Mouse (Mus musculus) hindbrain, embryonic 11.5 days (tissue): ENCODE results near the gene Rcc1. TPM values are rescaled to one million over a fixed set of nuclear protein-coding genes. Genes with fewer than 3 reads are reported as not detected.
A peak's percentile ranks its signal among the peaks of the same experiment; 100 is the strongest.
"Not testable (repeated sequence)": the region's sequence is repeated elsewhere in the genome, so short reads cannot be mapped to it uniquely, and the experiment has no call there.

ENCODE experiments used
- ATAC-seq: fragments of 200-750 bp; cut with Nextera tagmentation; 2 replicates; pipeline ENCODE4 v1.8.0; 2017; ENCODE audit warnings: mild to moderate bottlenecking, moderate TSS enrichment, moderate library complexity; ENCODE audit not compliant: low FRiP score
- DNase-seq: peaks from one replicate; pipeline ENCODE4 v3.0.0-alpha.2; 2015; ENCODE audit warnings: low spot score
- H3K27ac ChIP-seq: fragments of 300-500 bp; sonication (generic); 2 replicates; pipeline ENCODE4 v1.5.1; 2014; ENCODE audit warnings: mild to moderate bottlenecking, low read depth, low read length
- H3K27me3 ChIP-seq: fragments of 300-500 bp; sonication (generic); 2 replicates; pipeline ENCODE4 v1.6.1; 2014; ENCODE audit warnings: mild to moderate bottlenecking, low read length, moderate library complexity, mixed read lengths; ENCODE audit not compliant: control insufficient read depth, insufficient read depth
- H3K36me3 ChIP-seq: fragments of 300-500 bp; sonication (generic); 2 replicates; pipeline ENCODE4 v1.6.1; 2014; ENCODE audit warnings: mild to moderate bottlenecking, low read length, moderate library complexity, mixed read lengths; ENCODE audit not compliant: control insufficient read depth, insufficient read depth
- H3K4me1 ChIP-seq: fragments of 300-500 bp; sonication (generic); replicated peaks from 2 replicates; pipeline ENCODE4 v1.6.1; 2014; ENCODE audit warnings: low read length, mixed read lengths; ENCODE audit not compliant: control insufficient read depth, insufficient read depth
- H3K4me2 ChIP-seq: fragments of 300-500 bp; sonication (generic); replicated peaks from 2 replicates; pipeline ENCODE4 v1.6.1; 2014; ENCODE audit warnings: mild to moderate bottlenecking, low read depth, low read length
- H3K4me3 ChIP-seq: fragments of 300-500 bp; sonication (generic); 2 replicates; pipeline ENCODE4 v1.5.1; 2014; ENCODE audit warnings: low read depth, low read length
- H3K9ac ChIP-seq: fragments of 300-500 bp; sonication (generic); 2 replicates; pipeline ENCODE4 v1.6.1; 2014; ENCODE audit warnings: low read depth, low read length
- H3K9me3 ChIP-seq: fragments of 300-500 bp; sonication (generic); 2 replicates; pipeline ENCODE4 v1.6.1; 2016; ENCODE audit warnings: low read length; ENCODE audit not compliant: control insufficient read depth
- WGBS: fragments of 180-500 bp; shearing (Covaris S2); extraction: QIAGEN DNeasy Blood & Tissue Kit; methylation state at CpG from one replicate; pipeline ENCODE4 v1.1.7; 2014; 5-methylcytosine and 5-hydroxymethylcytosine counted together
- polyA plus RNA-seq: library from polyadenylated mRNA; unstranded; fragments of >200 nt; fragmentation: Nextera tagmentation; extraction: Ambion mirVana; gene quantifications from 2 replicates; pipeline ENCODE4 v1.2.1, GENCODE M21; 2014

The Rcc1 gene
- polyA plus RNA-seq, 1 experiment from 2014 or later = 51.3 TPM

DNA sequence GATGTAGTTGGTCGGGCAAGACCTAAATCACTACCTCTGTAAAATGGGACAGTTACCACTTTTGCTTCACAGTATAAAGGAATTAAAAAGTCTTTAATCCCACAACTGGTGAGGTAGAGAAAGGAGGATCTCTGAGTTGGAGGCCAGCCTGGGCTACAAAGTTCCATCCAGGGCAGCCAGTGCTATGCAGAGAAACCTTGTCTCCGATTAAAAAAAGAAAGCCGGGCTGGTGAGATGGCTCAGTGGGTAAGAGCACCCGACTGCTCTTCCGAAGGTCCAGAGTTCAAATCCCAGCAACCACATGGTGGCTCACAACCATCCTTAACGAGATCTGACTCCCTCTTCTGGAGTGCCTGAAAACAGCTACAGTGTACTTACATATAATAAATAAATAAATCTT is 49.9 kb downstream of the Rcc1 start:
- not testable (repeated sequence) for H3K4me1 ChIP-seq, ATAC-seq, H3K27ac ChIP-seq, DNase-seq, H3K9me3 ChIP-seq, H3K27me3 ChIP-seq, H3K36me3 ChIP-seq
- H3K4me3 ChIP-seq = peak overlapping the region; percentile 43
- H3K4me2 ChIP-seq = peak overlapping the region; percentile 68
- WGBS = 45% methylated on average over 6 of the region's 6 CpGs
- peak overlapping the region; percentile 67; the same call in 1 of the 2 replicates for H3K9ac ChIP-seq

DNA sequence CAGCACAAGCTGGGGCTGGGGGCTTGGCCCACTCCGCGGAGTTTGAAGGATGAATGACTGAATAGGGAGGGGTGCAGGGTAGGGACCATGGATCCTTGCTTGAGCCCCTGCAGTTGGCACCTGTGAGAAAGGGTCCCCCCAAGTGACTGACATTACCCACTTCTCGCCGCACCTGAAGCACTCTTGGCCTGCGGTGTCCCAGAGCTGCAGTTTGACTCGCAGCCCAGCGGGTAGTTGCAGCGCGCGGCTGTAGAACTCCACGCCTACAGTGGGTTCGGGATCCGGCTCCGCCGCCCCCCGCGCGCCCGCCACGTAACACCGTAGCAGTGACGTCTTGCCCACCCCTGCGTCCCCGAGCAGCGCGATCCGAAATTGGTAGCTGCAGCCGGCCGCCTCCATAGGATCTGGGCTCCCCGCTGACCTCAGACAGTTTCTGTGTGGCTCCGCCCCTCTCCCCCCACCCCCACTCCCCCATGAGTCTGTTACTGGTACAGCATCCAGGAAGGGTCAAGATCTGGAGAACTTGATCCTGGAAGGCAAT is 50.4 kb downstream of the Rcc1 start, which contains the start of gene Rab42:
Rab42 (minus strand) TSS at position 447 of the 541 bp plus-strand sequence.
- WGBS = 2% methylated on average over 31 of the region's 31 CpGs
- ATAC-seq = peak; percentile 43

DNA sequence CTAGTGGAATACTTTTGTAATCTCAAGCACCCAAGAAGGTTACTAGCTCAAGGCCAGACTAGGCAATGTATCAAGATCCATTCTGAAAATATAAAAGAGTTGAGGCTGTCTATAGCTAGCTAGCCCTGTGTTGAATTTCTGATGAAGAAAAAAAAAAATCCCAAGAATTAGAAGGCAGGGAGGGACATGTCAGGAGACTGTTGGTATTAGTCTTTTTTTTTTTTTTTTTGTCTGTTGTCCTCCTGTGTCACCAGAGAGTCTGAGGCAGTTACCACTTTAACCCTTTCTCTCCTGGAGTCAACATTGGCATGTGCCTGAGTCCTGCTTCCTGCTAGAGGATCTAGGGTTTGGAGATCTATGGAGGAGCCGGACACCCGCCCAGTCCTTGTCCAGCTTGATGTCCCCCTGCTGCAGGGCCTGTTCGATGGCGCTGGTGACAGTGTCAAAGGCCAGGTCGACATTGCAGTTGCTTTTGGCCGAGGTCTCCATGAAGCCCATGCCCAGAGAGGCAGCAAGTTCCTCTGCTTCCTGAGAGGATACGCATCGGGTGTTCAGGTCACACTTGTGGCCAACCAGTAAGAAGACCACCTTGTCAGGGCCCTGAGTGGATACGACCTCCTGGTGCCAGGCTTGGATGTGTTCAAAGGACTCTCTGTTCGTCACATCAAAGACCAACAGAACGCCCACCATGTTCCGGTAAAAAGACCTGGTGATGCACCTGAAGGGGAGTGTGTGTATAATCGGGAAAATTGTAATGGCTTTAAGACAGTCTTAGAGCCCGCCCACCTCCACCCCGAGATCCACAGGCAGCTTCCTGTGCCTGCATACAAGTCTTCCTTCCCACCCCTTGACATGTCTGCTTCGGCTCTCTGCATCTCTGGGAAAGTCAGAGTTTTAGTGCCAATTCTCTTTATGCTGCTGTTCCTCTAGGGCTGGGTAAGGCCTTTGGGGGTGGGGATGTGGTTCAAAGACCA is 51.2 kb downstream of the Rcc1 start:
- ATAC-seq (no peak), DNase-seq (no peak)
- no peaks in the 10 kb centered on the region for H3K9me3 ChIP-seq
- H3K4me2 ChIP-seq = peak overlapping the region; percentile 68
- no peaks in the 10 kb centered on the region; the same call in 1 of the 2 replicates for H3K4me1 ChIP-seq
- H3K27ac ChIP-seq = no peak overlapping the region
- H3K4me3 ChIP-seq = peak overlapping the region; percentile 43
- H3K9ac ChIP-seq = no peak overlapping the region; the same call in 1 of the 2 replicates
- no peaks in the 10 kb centered on the region for H3K27me3 ChIP-seq
- whole genome bisulfite sequencing = 63% methylated on average over 16 of the region's 16 CpGs
- no peaks in the 10 kb centered on the region for H3K36me3 ChIP-seq

More for the DNA sequence above, 50.4 kb downstream of the Rcc1 start, which contains the start of gene Rab42:
- H3K4me3 ChIP-seq = peak within 1 kb of the TSS; percentile 43
- peak; percentile 66 for DNase-seq
- H3K9ac ChIP-seq = peak within 1 kb of the TSS; percentile 67
- H3K27me3 ChIP-seq = no peaks in the 10 kb centered on the region
- peak within 1 kb of the TSS; percentile 68 for H3K4me2 ChIP-seq
- H3K4me1 ChIP-seq = no peaks in the 10 kb centered on the region; the same call in 1 of the 2 replicates
- no peak within 1 kb of the TSS for H3K27ac ChIP-seq
- H3K36me3 ChIP-seq = no peaks in the 10 kb centered on the region
- H3K9me3 ChIP-seq = no peaks in the 10 kb centered on the region

DNA sequence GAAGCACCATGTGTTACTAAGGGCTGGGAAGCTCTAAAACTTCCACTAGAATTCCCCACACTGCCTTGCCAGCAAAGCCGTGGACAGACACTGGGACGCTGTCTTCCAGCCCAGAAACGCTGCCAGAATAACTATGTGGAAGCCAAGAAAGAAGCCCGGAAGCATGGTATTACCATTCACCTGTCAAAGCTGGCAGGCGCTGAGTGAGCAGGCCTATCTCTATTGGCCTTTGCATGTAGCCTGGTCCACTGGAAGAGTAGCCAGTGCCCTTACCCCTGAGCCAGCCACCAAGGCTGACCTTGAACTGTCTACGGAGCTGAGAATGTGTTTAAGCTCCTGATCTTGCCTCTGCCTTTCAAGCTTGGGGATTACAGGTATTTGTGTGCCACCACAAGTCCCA is 51.9 kb downstream of the Rcc1 start:
- 87% methylated on average over 6 of the region's 6 CpGs for WGBS
- Histone ChIP-seq H3K4me3 (no peak overlapping the region), H3K9me3 (no peaks in the 10 kb centered on the region), H3K27ac (no peak overlapping the region), H3K27me3 (no peaks in the 10 kb centered on the region), H3K4me2 (no peak overlapping the region), H3K4me1 (no peaks in the 10 kb centered on the region; the same call in 1 of the 2 replicates), H3K9ac (no peak overlapping the region), H3K36me3 (no peaks in the 10 kb centered on the region)
- ATAC-seq (no peak), DNase-seq (no peak)

DNA sequence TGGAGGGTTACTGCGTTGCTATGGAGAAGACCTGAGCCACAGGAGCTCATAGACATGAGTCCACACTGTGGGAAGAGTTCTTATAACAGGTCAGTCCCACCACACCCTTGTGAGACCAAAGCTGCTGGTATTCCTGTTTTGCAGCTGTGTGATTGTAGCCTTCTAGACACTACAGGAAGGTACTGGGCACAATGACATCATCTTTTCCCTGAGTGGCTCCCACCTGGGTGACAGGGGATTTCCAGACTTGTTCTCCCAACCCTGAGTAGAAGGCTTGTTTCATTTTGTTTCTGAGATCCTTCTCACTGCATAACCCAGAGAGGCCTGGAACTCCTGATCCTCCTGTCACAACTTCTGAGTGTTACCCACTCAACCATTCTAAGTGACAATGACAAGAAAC is 53.6 kb downstream of the Rcc1 start:
- Histone ChIP-seq H3K4me3 (no peak overlapping the region), H3K27me3 (no peaks in the 10 kb centered on the region), H3K36me3 (no peaks in the 10 kb centered on the region), H3K9ac (no peak overlapping the region), H3K4me2 (no peak overlapping the region), H3K9me3 (no peaks in the 10 kb centered on the region), H3K27ac (no peak overlapping the region), H3K4me1 (no peaks in the 10 kb centered on the region; the same call in 1 of the 2 replicates)
- DNase-seq = no peak
- 93% methylated on average over 1 of the region's 1 CpGs for WGBS
- no peak for ATAC-seq

DNA sequence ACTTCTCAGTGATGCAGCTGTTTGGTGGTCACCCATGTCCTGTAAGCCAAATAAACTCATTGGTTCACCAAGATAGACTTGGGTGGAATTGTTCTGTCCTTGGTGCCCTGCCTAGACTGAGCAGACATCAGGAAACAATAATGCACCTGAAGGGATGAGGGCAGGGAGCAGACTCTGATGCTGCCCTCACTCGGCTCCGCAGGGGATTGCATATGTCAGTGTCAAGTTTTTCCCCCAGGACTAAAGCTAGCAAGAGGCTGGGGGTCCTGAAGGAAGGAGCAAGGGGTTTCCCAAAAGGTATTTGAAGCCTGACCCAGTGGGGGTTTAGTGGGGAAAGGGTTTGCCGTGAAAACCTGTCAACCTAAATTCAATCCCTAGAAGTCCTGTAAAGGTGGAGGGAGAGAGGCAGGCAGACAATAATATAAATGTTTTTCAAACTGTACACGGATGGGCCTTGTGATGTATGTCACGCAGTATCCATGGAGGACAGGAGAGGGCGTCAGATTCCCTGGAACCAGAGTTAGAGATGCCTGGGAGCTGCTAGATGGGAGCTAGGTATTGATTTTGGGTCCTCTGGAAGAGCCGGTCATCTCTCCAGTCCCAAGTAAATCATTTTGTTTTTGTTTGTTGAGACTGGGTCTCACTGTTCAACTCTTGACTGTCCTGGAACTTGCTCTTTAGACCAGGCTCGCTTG is 57.6 kb downstream of the Rcc1 start:
- no peaks in the 10 kb centered on the region for H3K9me3 ChIP-seq
- H3K27ac ChIP-seq = no peak overlapping the region
- H3K36me3 ChIP-seq = 0 out of 2 replicates have a peak, but pooled peaks cover 4% of the 10 kb centered on the region
- no peaks in the 10 kb centered on the region for H3K4me1 ChIP-seq
- 45% methylated on average over 8 of the region's 8 CpGs for WGBS
- DNase-seq (no peak), ATAC-seq (no peak)
- no peak overlapping the region for H3K9ac ChIP-seq
- H3K4me2 ChIP-seq = no peak overlapping the region
- H3K27me3 ChIP-seq = no peaks in the 10 kb centered on the region
- no peak overlapping the region for H3K4me3 ChIP-seq

DNA sequence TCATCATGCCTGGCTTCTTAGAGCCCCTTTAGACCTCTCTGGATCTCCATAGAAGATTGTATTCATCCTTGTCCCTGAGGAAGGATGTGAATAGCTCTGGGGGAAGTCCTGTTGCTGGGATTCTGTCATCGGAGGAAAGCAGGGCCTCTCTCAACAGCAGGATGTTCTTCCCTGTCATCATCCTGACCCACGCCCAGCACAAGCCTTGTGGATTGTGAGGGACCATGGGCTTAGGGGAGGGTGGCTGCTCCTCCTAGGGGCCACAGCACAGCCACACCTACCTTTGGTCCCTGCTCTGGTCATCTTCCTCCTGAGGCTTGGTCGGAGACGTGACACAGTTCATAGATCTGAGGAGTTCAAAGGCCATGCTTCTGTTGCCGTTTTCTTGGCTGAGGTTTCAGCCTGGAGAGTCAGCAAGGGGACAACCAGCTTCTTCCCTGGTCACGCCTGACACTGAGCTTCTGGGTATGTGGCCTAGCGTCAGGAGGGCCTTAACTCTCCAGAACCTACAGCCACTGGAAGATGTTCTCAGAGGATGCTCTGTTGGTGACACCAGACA is 59.6 kb downstream of the Rcc1 start:
- no peaks in the 10 kb centered on the region for H3K4me1 ChIP-seq
- H3K9ac ChIP-seq = no peak overlapping the region
- no peak overlapping the region for H3K4me3 ChIP-seq
- no peak for ATAC-seq
- DNase-seq = no peak
- H3K27me3 ChIP-seq = no peaks in the 10 kb centered on the region
- no peaks in the 10 kb centered on the region for H3K9me3 ChIP-seq
- H3K36me3 ChIP-seq = 0 out of 2 replicates have a peak, but pooled peaks cover 4% of the 10 kb centered on the region
- H3K27ac ChIP-seq = no peak overlapping the region
- WGBS = 91% methylated on average over 7 of the region's 7 CpGs
- no peak overlapping the region for H3K4me2 ChIP-seq

DNA sequence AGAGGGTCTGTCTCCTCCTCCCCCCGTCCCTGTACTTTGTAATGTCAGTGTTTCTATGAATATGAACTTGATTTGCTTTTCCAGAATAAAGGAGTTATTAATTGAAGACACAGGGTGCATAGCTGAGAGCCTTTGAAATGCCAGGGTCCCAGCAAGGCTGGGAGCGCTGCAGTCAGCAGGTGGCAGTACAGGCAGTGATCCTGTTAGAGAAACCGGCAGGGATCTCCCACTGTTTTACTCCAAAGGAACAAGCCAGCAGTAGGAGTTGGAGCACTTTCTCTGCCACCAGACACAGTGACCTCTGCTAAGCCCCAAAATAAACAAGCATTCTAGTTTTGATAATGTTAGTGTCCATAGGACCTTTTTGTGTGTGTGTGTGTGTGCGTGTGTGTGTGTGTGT is 60.4 kb downstream of the Rcc1 start:
- ATAC-seq = no peak
- 0 out of 2 replicates have a peak, but pooled peaks cover 4% of the 10 kb centered on the region for H3K36me3 ChIP-seq

More for the DNA sequence above, 60.4 kb downstream of the Rcc1 start:
- no peaks in the 10 kb centered on the region for H3K4me1 ChIP-seq
- H3K9ac ChIP-seq = no peak overlapping the region
- 50% methylated on average over 4 of the region's 4 CpGs for WGBS
- DNase-seq = peak; percentile 31
- H3K9me3 ChIP-seq = no peaks in the 10 kb centered on the region
- no peak overlapping the region for H3K4me3 ChIP-seq
- H3K4me2 ChIP-seq = no peak overlapping the region
- H3K27me3 ChIP-seq = no peaks in the 10 kb centered on the region
- H3K27ac ChIP-seq = no peak overlapping the region
